Mouse (Mus musculus): ENCODE measurements around the gene Ascc2. TPM values are rescaled to one million over a fixed set of nuclear protein-coding genes. Genes with fewer than 3 reads are reported as not detected.
A peak's percentile ranks its signal among the peaks of the same experiment; 100 is the strongest.
"Not testable (repeated sequence)": the region's sequence is repeated elsewhere in the genome, so short reads cannot be mapped to it uniquely, and the experiment has no call there.

Ascc2 gene
- polyA plus RNA-seq, 1 experiment from 2014 or later: 18.4 TPM

DNA sequence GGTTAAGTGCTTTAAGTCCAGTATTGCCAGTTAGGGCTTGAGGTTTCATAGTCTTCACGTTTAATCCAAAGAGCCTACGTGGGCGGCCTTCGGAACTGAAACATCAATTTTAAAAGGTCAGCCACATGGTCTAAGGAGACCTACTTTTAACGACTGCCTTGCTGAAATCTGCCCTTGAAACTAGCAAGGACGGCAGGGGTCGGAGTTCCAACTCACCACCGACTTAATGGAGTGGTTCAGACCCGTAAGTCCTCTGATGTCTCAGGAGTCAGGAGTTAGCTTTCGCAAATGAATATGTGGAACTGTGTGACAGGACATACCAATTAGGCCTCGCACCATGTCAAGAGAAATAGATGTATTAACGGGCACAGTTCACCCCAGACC, 66.1 kb downstream of the Ascc2 start:
- Histone ChIP-seq H3K27me3 (no peaks in the 10 kb centered on the region), H3K4me2 (peak overlapping the region; percentile 83), H3K27ac (replicated peaks) (peak overlapping the region; percentile 74), H3K9ac (peak overlapping the region; percentile 80), H3K4me3 (replicated peaks) (peak overlapping the region; percentile 72), H3K4me1 (replicated peaks) (peaks cover 34% of the 10 kb centered on the region), H3K9me3 (replicated peaks) (no peaks in the 10 kb centered on the region), H3K36me3 (replicated peaks) (peaks cover 20% of the 10 kb centered on the region)
- no peak for ATAC-seq (ENCODE audit: insufficient read depth)
- WGBS (ENCODE audit: insufficient replicate concordance): 3% methylated on average over 12 of the region's 12 CpGs

GRCm38 (mm10) chr11:4704072-4704964, 66.8 kb downstream of the Ascc2 start, which contains the start of the genes Uqcr10 and Zmat5:
Uqcr10 (minus strand) TSS chr11:4704342.
Zmat5 (plus strand) TSS chr11:4704678.
- peak within 1 kb of the TSS; percentile 72 for H3K4me3 ChIP-seq (replicated peaks)
- H3K36me3 ChIP-seq (replicated peaks): peaks cover 20% of the 10 kb centered on the region
- WGBS (ENCODE audit: insufficient replicate concordance): under 1% methylated on average over 47 of the region's 47 CpGs
- H3K27me3 ChIP-seq: no peaks in the 10 kb centered on the region
- peaks cover 34% of the 10 kb centered on the region for H3K4me1 ChIP-seq (replicated peaks)
- no peaks in the 10 kb centered on the region for H3K9me3 ChIP-seq (replicated peaks)
- peak; percentile 98 for ATAC-seq (ENCODE audit: insufficient read depth)
- H3K9ac ChIP-seq: peak within 1 kb of the TSS; percentile 80
- H3K27ac ChIP-seq (replicated peaks): peak within 1 kb of the TSS; percentile 74
- H3K4me2 ChIP-seq: peak within 1 kb of the TSS; percentile 83

DNA sequence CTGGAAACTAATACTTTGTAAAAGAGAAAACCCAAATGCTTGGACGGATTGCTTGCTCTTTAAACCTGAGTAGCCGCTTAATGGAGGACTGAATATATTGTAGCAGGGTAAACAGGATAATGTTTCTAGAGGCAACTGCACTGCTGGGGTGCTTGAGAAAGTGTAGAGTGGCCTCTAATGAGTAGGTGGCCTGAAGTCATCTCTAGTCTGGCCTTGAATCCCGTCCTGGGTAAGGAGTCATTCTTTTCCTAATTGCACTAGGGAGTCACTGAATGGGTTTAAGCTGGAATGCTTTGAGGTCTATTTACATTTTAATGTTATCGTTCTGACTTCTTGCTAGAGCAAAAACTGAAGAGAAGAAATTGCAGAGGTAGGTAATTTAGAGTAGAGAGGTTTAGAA, 67.6 kb downstream of the Ascc2 start:
- Histone ChIP-seq H3K9ac (peak overlapping the region; percentile 70), H3K36me3 (replicated peaks) (peaks cover 20% of the 10 kb centered on the region), H3K4me1 (replicated peaks) (peaks cover 34% of the 10 kb centered on the region), H3K27ac (replicated peaks) (peak overlapping the region; percentile 29), H3K4me3 (replicated peaks) (peak overlapping the region; percentile 72), H3K27me3 (no peaks in the 10 kb centered on the region), H3K9me3 (replicated peaks) (no peaks in the 10 kb centered on the region), H3K4me2 (peak overlapping the region; percentile 83)
- ATAC-seq (ENCODE audit: insufficient read depth): no peak
- WGBS (ENCODE audit: insufficient replicate concordance): 10% methylated on average over 4 of the region's 4 CpGs

DNA sequence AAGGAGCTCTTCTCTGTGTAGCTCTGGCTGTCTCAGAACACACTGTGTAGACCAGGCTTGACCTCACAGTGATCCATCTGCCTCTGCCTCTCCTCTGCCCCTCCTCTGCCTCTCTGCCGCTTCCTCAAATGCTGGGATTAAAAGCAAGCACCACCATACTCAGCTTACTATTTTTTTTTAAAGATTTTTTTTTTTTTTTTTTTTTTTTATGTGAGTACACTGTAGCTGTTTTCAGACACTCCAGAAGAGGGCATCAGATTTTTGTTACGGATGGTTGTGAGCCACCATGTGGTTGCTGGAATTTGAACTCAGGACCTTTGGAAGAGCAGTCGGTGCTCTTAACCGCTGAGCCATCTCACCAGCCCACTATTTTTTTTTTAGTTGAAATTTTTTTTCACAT, 72.6 kb downstream of the Ascc2 start:
- H3K4me3 ChIP-seq (replicated peaks); H3K9ac ChIP-seq; H3K9me3 ChIP-seq (replicated peaks); ATAC-seq (ENCODE audit: insufficient read depth); H3K27me3 ChIP-seq; H3K4me2 ChIP-seq; H3K27ac ChIP-seq (replicated peaks); H3K36me3 ChIP-seq (replicated peaks): not testable (repeated sequence)
- 72% methylated on average over 4 of the region's 4 CpGs for WGBS (ENCODE audit: insufficient replicate concordance)
- H3K4me1 ChIP-seq (replicated peaks): peaks cover 12% of the 10 kb centered on the region

DNA sequence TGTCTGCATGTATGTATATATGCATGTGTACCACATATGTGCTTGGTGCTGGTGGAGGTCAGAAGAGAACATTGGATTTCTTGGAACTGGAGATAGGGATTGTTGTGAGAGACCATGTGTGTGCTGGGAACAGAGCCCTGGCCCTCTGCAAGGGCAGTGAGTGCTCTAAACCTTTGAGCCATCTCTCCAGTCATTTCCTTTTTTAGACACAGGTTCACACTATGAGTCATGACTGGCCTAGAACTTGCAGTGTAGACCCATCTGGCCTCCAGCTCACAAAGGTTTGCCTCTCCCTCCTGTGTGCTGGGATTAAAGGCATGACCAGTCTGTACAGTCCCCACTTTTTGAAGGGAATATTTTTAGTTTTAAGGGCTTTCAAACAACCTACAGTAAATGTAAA, 75.3 kb downstream of the Ascc2 start:
- no peaks in the 10 kb centered on the region for H3K9me3 ChIP-seq (replicated peaks)
- H3K27me3 ChIP-seq: no peaks in the 10 kb centered on the region
- no peaks in the 10 kb centered on the region for H3K4me1 ChIP-seq (replicated peaks)
- H3K4me3 ChIP-seq (replicated peaks): no peak overlapping the region
- no peaks in the 10 kb centered on the region for H3K36me3 ChIP-seq (replicated peaks)
- no peak overlapping the region for H3K27ac ChIP-seq (replicated peaks)
- no peak overlapping the region for H3K4me2 ChIP-seq
- H3K9ac ChIP-seq: no peak overlapping the region
- ATAC-seq (ENCODE audit: insufficient read depth): no peak

GRCm38 (mm10) chr11:4714727-4715126, 77.2 kb downstream of the Ascc2 start:
- no peak for ATAC-seq (ENCODE audit: insufficient read depth)
- Histone ChIP-seq H3K27me3 (no peaks in the 10 kb centered on the region), H3K9me3 (replicated peaks) (no peaks in the 10 kb centered on the region), H3K4me3 (replicated peaks) (no peak overlapping the region), H3K4me1 (replicated peaks) (no peaks in the 10 kb centered on the region), H3K27ac (replicated peaks) (no peak overlapping the region), H3K36me3 (replicated peaks) (no peaks in the 10 kb centered on the region), H3K4me2 (no peak overlapping the region), H3K9ac (no peak overlapping the region)
- WGBS (ENCODE audit: insufficient replicate concordance): 36% methylated on average over 4 of the region's 4 CpGs

GRCm38 (mm10) chr11:4715596-4715995, 78.0 kb downstream of the Ascc2 start:
- 66% methylated on average over 4 of the region's 4 CpGs for WGBS (ENCODE audit: insufficient replicate concordance)
- Histone ChIP-seq H3K4me1 (replicated peaks) (no peaks in the 10 kb centered on the region), H3K27me3 (no peaks in the 10 kb centered on the region), H3K27ac (replicated peaks) (no peak overlapping the region), H3K36me3 (replicated peaks) (no peaks in the 10 kb centered on the region), H3K9ac (no peak overlapping the region), H3K4me3 (replicated peaks) (no peak overlapping the region), H3K9me3 (replicated peaks) (no peaks in the 10 kb centered on the region), H3K4me2 (no peak overlapping the region)
- ATAC-seq (ENCODE audit: insufficient read depth): 0 out of 2 replicates have a peak, but pooled peaks have one; percentile 22

GRCm38 (mm10) chr11:4716530-4717236, 79.1 kb downstream of the Ascc2 start:
- Histone ChIP-seq H3K27ac (replicated peaks) (no peak overlapping the region), H3K9me3 (replicated peaks) (no peaks in the 10 kb centered on the region), H3K4me1 (replicated peaks) (no peaks in the 10 kb centered on the region), H3K4me3 (replicated peaks) (no peak overlapping the region), H3K27me3 (no peaks in the 10 kb centered on the region), H3K36me3 (replicated peaks) (no peaks in the 10 kb centered on the region), H3K9ac (no peak overlapping the region), H3K4me2 (no peak overlapping the region)
- ATAC-seq (ENCODE audit: insufficient read depth): no peak
- 73% methylated on average over 5 of the region's 5 CpGs for WGBS (ENCODE audit: insufficient replicate concordance)

- Histone ChIP-seq H3K9ac (no peak overlapping the region), H3K9me3 (replicated peaks) (no peaks in the 10 kb centered on the region), H3K27ac (replicated peaks) (no peak overlapping the region), H3K4me2 (no peak overlapping the region), H3K27me3 (no peaks in the 10 kb centered on the region), H3K4me1 (replicated peaks) (no peaks in the 10 kb centered on the region), H3K36me3 (replicated peaks) (peaks cover 2% of the 10 kb centered on the region; the same call in 1 of the 2 replicates), H3K4me3 (replicated peaks) (no peak overlapping the region)
- no peak for ATAC-seq (ENCODE audit: insufficient read depth)
- 66% methylated on average over 5 of the region's 5 CpGs for WGBS (ENCODE audit: insufficient replicate concordance)
Observed at GRCm38 (mm10) chr11:4718548-4718947, 81.0 kb downstream of the Ascc2 start.

DNA sequence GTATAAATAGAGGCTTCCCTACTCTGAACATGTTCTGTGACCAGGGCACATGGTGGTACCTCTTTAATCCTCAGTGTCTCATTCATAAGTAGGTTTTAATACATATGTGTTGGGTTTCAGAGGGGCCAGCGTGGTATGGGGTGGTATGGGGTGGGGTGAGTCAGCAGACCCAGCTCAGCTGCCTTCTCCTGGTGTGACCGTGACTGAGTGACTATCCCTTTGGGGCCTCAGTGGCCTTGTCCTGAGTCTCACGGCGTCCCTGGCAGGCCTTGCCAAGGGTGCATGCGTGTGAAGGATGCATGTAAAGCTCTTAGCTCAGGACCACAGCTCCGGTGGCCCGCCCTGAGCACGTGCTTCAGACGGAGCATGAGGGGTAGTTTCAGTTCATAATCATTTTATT, 82.4 kb downstream of the Ascc2 start:
- Histone ChIP-seq H3K9me3 (replicated peaks) (no peaks in the 10 kb centered on the region), H3K27me3 (no peaks in the 10 kb centered on the region), H3K9ac (no peak overlapping the region), H3K4me3 (replicated peaks) (no peak overlapping the region), H3K4me1 (replicated peaks) (no peaks in the 10 kb centered on the region), H3K27ac (replicated peaks) (no peak overlapping the region), H3K4me2 (no peak overlapping the region), H3K36me3 (replicated peaks) (peaks cover 9% of the 10 kb centered on the region; the same call in 1 of the 2 replicates)
- 77% methylated on average over 9 of the region's 9 CpGs for WGBS (ENCODE audit: insufficient replicate concordance)
- no peak for ATAC-seq (ENCODE audit: insufficient read depth)

GRCm38 (mm10) chr11:4720393-4720792, 82.8 kb downstream of the Ascc2 start:
- WGBS (ENCODE audit: insufficient replicate concordance): 66% methylated on average over 11 of the region's 11 CpGs

More at GRCm38 (mm10) chr11:4720393-4720792, 82.8 kb downstream of the Ascc2 start:
- ATAC-seq (ENCODE audit: insufficient read depth): no peak
- H3K4me3 ChIP-seq (replicated peaks): no peak overlapping the region
- no peaks in the 10 kb centered on the region for H3K27me3 ChIP-seq
- no peak overlapping the region for H3K4me2 ChIP-seq
- no peak overlapping the region for H3K27ac ChIP-seq (replicated peaks)
- H3K9ac ChIP-seq: no peak overlapping the region
- H3K36me3 ChIP-seq (replicated peaks): peaks cover 9% of the 10 kb centered on the region; the same call in 1 of the 2 replicates
- no peaks in the 10 kb centered on the region for H3K4me1 ChIP-seq (replicated peaks)
- H3K9me3 ChIP-seq (replicated peaks): no peaks in the 10 kb centered on the region
